Mouse (Mus musculus) liver, embryonic 18 days (tissue): ENCODE measurements around the gene Plxna4. TPM values are rescaled to one million over a fixed set of nuclear protein-coding genes. Genes with fewer than 3 reads are reported as not detected.

Experiments
- polyA plus RNA-seq: library from polyadenylated mRNA; depleted of rRNA; stranded (reverse); fragments of >200 nt; gene quantifications from 2 replicates; pipeline ENCODE4 v1.2.3, GENCODE M21; 2012; rRNA removed

Plxna4 gene
- 0.16 and 0.21 TPM in 2 replicates for polyA plus RNA-seq

DNA sequence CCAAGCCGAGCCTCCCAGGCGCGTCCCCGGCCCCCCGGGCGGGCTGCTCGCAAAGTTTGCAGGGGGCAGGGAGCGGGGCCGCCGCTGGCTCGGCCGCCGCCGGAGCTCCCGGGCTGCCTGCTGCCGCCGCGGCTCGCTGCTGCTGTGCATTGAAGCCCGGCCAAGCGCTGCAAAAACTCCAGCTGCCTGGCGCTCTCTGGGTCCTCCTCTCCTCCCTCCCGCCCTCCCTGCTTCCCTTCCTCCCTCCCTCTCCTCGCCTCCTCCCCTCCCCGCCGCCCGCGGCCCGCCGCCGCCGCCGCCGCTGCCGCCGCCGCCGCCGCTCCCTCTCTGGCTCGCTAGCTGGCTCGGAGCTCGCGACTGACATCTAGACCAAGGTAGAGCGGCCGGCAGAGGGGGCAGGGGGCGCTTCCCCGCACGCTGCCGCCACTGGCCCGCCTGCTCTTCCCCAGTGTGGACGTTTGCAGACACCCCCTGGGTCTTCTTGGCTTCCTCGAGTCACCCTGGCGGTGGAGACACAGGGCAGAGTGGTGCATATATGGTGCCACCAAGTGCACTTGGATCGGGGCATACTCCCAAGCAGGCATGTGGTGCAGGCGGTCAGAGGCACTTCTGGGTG is at the start of gene Plxna4:
TSS of gene Plxna4 (minus strand) at position 137 of the 616 bp plus-strand sequence.

